ENCODE assay signal across 8 mouse cellular contexts in the genomic region with DNA sequence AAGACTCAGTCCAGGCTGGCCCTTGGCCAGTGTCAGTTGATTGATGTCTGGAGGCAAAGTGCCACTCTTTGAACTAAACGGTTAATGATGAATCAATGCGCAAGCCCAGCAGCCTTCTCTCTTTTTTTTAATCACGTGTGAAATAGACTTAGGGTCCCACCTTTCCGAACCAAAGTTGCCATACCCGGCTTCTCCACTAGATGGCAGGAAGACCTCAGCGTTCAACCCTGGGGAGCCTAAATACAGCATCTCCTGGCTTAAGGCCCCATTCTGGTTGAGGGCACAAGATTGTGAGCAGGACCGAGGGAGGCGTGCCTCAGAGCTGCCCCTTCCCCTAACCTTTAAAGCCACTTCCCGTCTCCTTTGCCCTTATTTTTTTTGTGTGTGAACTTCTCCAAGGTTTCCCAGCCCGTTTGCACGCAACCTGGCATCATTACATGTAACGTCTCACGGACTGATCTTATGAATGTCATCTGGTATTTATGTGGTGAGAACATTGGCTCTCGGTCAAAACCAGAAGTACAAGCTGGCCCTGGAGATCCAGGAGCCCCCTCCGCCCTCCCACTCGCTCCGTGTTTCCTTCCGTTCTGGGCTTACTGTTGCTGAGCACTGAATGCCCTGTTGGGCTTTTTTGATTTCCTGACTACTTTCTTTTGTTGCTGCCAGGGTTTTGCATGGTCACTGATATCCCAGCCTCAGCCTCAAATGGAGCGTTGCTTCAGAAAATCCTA. TPM values are rescaled to one million over a fixed set of nuclear protein-coding genes. Genes with fewer than 3 reads are reported as not detected.
A peak's percentile ranks its signal among the peaks of the same experiment; 100 is the strongest.
DNase-seq lines count a peak whose midpoint lies in the region; ATAC-seq and TF ChIP-seq lines count a peak whose summit lies in the region.

No protein-coding gene starts in this region.

- ATAC-seq in Patski: no peak
- peak; percentile 88 for ATAC-seq in hindbrain, embryonic 14.5 days (ENCODE audit: low FRiP score)

- CTCF ChIA-PET in Patski (lab: Charles Lee): interaction anchor here (0.7 to 3.9 kb wide), 14 partner anchors 10 to 160 kb away, joined by 3 to 28 read pairs (median 5); no protein-coding TSS in a partner anchor

- H3K27me3 ChIP-seq in Patski: no peaks in the 10 kb centered on the region
- no peaks in the 10 kb centered on the region for H3K27me3 ChIP-seq in hindbrain, embryonic 14.5 days (ENCODE audit: control insufficient read depth, insufficient read depth, low read length)

- no peak overlapping the region for H3K4me3 ChIP-seq in hindbrain, embryonic 14.5 days (replicated peaks; ENCODE audit: low read length)

- in situ Hi-C loops in Patski (cut with MboI; ENCODE audit: low pct_unique_long_range_greater_than_20kb): loop anchor here (5.0 to 10.0 kb wide), 2 partner anchors 54 to 157 kb away; no protein-coding TSS in a partner anchor

- no peaks in the 10 kb centered on the region for H3K9me3 ChIP-seq in hindbrain, embryonic 14.5 days (ENCODE audit: control insufficient read depth, low read length)

- no peak overlapping the region for H3K27ac ChIP-seq in hindbrain, embryonic 14.5 days

- H3K9ac ChIP-seq in hindbrain, embryonic 14.5 days: no peak overlapping the region

- no peaks in the 10 kb centered on the region for H3K36me3 ChIP-seq in hindbrain, embryonic 14.5 days (replicated peaks; ENCODE audit: control insufficient read depth, insufficient read depth)

- peak; percentile 88 for TF ChIP-seq CTCF in Patski (IDR thresholded peaks at IDR 0.05)

- no peak for DNase-seq in Patski (ENCODE audit: low read depth, low spot score)
- peak; percentile 90 to 94 for DNase-seq in cerebellum, postnatal 14 days
- peak; percentile 80 to 85 for DNase-seq in frontal cortex, postnatal 25 days (ENCODE audit: low spot score in 2 of 2)
- DNase-seq in hindbrain, embryonic 14.5 days (ENCODE audit: low spot score): peak; percentile 98
- peak; percentile 81 to 86 for DNase-seq in layer of hippocampus, postnatal 36 days
- DNase-seq in lung, postnatal 36 days: peak; percentile 79
- peak; percentile 69 for DNase-seq in retina, postnatal 7 days (ENCODE audit: low read depth, low spot score)
- DNase-seq in urinary bladder, adult 18-20 months (ENCODE audit: low spot score in 2 of 2): peak; percentile 53 to 72

- WGBS in hindbrain, embryonic 14.5 days: 27% methylated on average over 19 of the region's 19 CpGs

- POLR2A ChIA-PET in Patski (lab: Charles Lee): interaction anchor here (0.6 kb wide), 1 partner anchor 18 kb away, joined by 4 read pairs; no protein-coding TSS in a partner anchor

- H3K4me1 ChIP-seq in hindbrain, embryonic 14.5 days (replicated peaks; ENCODE audit: control insufficient read depth, insufficient read depth, low read length): no peaks in the 10 kb centered on the region

- peak overlapping the region; percentile 39 for H3K4me2 ChIP-seq in hindbrain, embryonic 14.5 days (replicated peaks)

RNA-seq across cellular contexts. Expression of gene Gprc5a, which starts 22.4 kb away (rescaled TPM):
- 80.0 TPM for polyA plus RNA-seq in Patski (2021)
- 0.09 and 0.56 TPM in 2 replicates for polyA plus RNA-seq in hindbrain, embryonic 14.5 days (2014; fragmentation: Nextera tagmentation; extraction: Ambion mirVana)
- total RNA-seq in layer of hippocampus, postnatal 36 days (2021): under 1 TPM; 0.15 to 0.40 TPM

RNA-seq across cellular contexts. Expression of gene Gprc5d, which starts 30.2 kb away (rescaled TPM):
- polyA plus RNA-seq in Patski (2021): not detected
- polyA plus RNA-seq in hindbrain, embryonic 14.5 days (2014; fragmentation: Nextera tagmentation; extraction: Ambion mirVana): not detected in 2 replicates
- total RNA-seq in layer of hippocampus, postnatal 36 days (2021): not detected

Comparison
In these comparisons a context has a peak if more than half of its experiments do, and no peak if none do; other contexts are left out.
1. RNA of gene Gprc5a, which starts 22.4 kb away (polyA plus RNA-seq): 80.0 TPM in Patski (single experiment); 0.09 to 0.56 TPM in hindbrain, embryonic 14.5 days; every median in the first group is over 10 times any median in the second.